ENCODE assay signal across 8 mouse cellular contexts in genomic region chr1:191277549-191278059, GRCm38 (mm10). TPM values are rescaled to one million over a fixed set of nuclear protein-coding genes. Genes with fewer than 3 reads are reported as not detected.
A peak's percentile ranks its signal among the peaks of the same experiment; 100 is the strongest.
DNase-seq lines count a peak whose midpoint lies in the region; ATAC-seq and TF ChIP-seq lines count a peak whose summit lies in the region.
"Had no signal": no experiment of that assay in that cellular context is flagged by ENCODE, and none has a peak within 500 bp of the region (broad histone marks: within the 10 kb centered on the region; RNA-seq: fewer than 3 reads in every experiment).

No protein-coding gene starts in this region.

- H3K9me3 ChIP-seq in CH12.LX (replicated peaks; ENCODE audit: low read length), result no peaks in the 10 kb centered on the region
- no peaks in the 10 kb centered on the region for H3K9me3 ChIP-seq in intestine, postnatal 0 days (ENCODE audit: control insufficient read depth)
- H3K9me3 ChIP-seq: limb, embryonic 12.5 days had no signal

- dilution Hi-C loops in CH12.LX (cut with MboI; ENCODE audit: extremely low pct_ligation_motif_present, extremely low pct_unique_long_range_greater_than_20kb, low sequenced_read_pairs), result no loop called here

- TF ChIP-seq EP300 in CH12.LX (IDR thresholded peaks at IDR 0.05; ENCODE audit: low read length), result peak; percentile 95

- no peaks in the 10 kb centered on the region for H3K36me3 ChIP-seq in CH12.LX (replicated peaks in 1 of 2; ENCODE audit: control insufficient read depth in 1 of 2, insufficient read depth in 1 of 2, low read length in 1 of 2)
- no peaks in the 10 kb centered on the region for H3K36me3 ChIP-seq in intestine, postnatal 0 days (ENCODE audit: control insufficient read depth, insufficient read depth)
- H3K36me3 ChIP-seq: limb, embryonic 12.5 days had no signal

- peaks cover 44 to 87% of the 10 kb centered on the region in 2 experiments for H3K4me1 ChIP-seq in CH12.LX (ENCODE audit: control insufficient read depth in 1 of 2, insufficient read depth in 2 of 2)
- H3K4me1 ChIP-seq in intestine, postnatal 0 days (replicated peaks; ENCODE audit: control insufficient read depth, insufficient read depth, low read length), result no peaks in the 10 kb centered on the region; the same call in 1 of the 2 replicates
- H3K4me1 ChIP-seq: limb, embryonic 12.5 days had no signal

- H3K27ac ChIP-seq in CH12.LX (ENCODE audit: insufficient read depth, low read depth), result peak overlapping the region; percentile 93
- H3K27ac ChIP-seq in intestine, postnatal 0 days (ENCODE audit: low read depth, low read length), result peak overlapping the region; percentile 68
- H3K27ac ChIP-seq: limb, embryonic 12.5 days had no signal

- peak overlapping the region; percentile 31; the same call in 1 of the 2 replicates for H3K9ac ChIP-seq in CH12.LX (ENCODE audit: insufficient read depth, low read depth)
- no peak overlapping the region for H3K9ac ChIP-seq in intestine, postnatal 0 days (ENCODE audit: low read depth, low read length)
- H3K9ac ChIP-seq: limb, embryonic 12.5 days had no signal

- no peak overlapping the region for H3K4me3 ChIP-seq in CH12.LX (replicated peaks in 1 of 3; ENCODE audit: low read depth in 2 of 3, low read length in 2 of 3, poor library complexity in 1 of 3)
- H3K4me3 ChIP-seq in intestine, postnatal 0 days (ENCODE audit: low read depth, low read length), result no peak overlapping the region
- H3K4me3 ChIP-seq: limb, embryonic 12.5 days had no signal

- in situ Hi-C loops in CH12.LX (cut with MboI; ENCODE audit: low pct_ligation_motif_present, low pct_unique_long_range_greater_than_20kb, low sequenced_read_pairs), result no loop called here

- DNase-seq in 3134 (ENCODE audit: extremely low read depth, insufficient read length, low spot score), result peak; percentile 90
- DNase-seq in CH12.LX (ENCODE audit: extremely low read depth), result peak; percentile 98
- peak; percentile 85 for DNase-seq in lung, postnatal 10 days
- DNase-seq in testis, postnatal 14 days (ENCODE audit: low spot score), result no peak
- DNase-seq in left cerebral cortex, postnatal 4 days, result no peak
- no peak for DNase-seq in frontal cortex, postnatal 36 days (ENCODE audit: low spot score in 2 of 2)

- peak; percentile 54; the same call in 1 of the 2 replicates for TF ChIP-seq POLR2A in CH12.LX (IDR thresholded peaks at IDR 0.05; ENCODE audit: low read depth, low read length)

- TF ChIP-seq CTCF in CH12.LX (conservative IDR thresholded peaks at IDR 0.05 in 1 of 2, IDR thresholded peaks at IDR 0.05 in 1 of 2; ENCODE audit: low read depth in 2 of 2, low read length in 2 of 2), result no peak
- no peak for TF ChIP-seq CTCF in intestine, postnatal 0 days (IDR thresholded peaks at IDR 0.05; ENCODE audit: low read depth)

- intact Hi-C loops in left cerebral cortex, postnatal 4 days (cut with DNase I), result loop anchor here (10.0 kb wide), 1 partner anchor 183 kb away; the partner anchor contains the start of gene Batf3

- peak overlapping the region; percentile 25; the same call in 1 of the 2 replicates for H3K4me2 ChIP-seq in CH12.LX (ENCODE audit: insufficient read depth, low read depth, poor library complexity, severe bottlenecking)
- H3K4me2 ChIP-seq in intestine, postnatal 0 days (replicated peaks; ENCODE audit: low read depth), result no peak overlapping the region
- H3K4me2 ChIP-seq: limb, embryonic 12.5 days had no signal

- TF ChIP-seq RAD21 in CH12.LX (IDR thresholded peaks at IDR 0.05; ENCODE audit: low read depth, low read length), result no peak

- peak; percentile 96 for ATAC-seq in intestine, postnatal 0 days

- H3K79me2 ChIP-seq in CH12.LX (replicated peaks; ENCODE audit: control insufficient read depth, extremely low read depth, insufficient read depth, poor library complexity, severe bottlenecking), result no peaks in the 10 kb centered on the region

- WGBS in intestine, postnatal 0 days, result 28% methylated on average over 14 of the region's 14 CpGs

- no peaks in the 10 kb centered on the region for H3K27me3 ChIP-seq in CH12.LX (replicated peaks)
- no peaks in the 10 kb centered on the region for H3K27me3 ChIP-seq in intestine, postnatal 0 days (replicated peaks; ENCODE audit: control insufficient read depth, insufficient read depth, low read length)
- H3K27me3 ChIP-seq: limb, embryonic 12.5 days had no signal

TF ChIP-seq in CH12.LX, 34 proteins besides CTCF, POLR2A, EP300 and RAD21:
- TF ChIP-seq CHD2 (IDR thresholded peaks at IDR 0.05; ENCODE audit: low read length) (peak; percentile 79), ZNF384 (IDR thresholded peaks at IDR 0.05; ENCODE audit: low read depth, low read length) (no peak), HCFC1 (IDR thresholded peaks at IDR 0.05; ENCODE audit: low read depth, low read length) (peak; percentile 67), ZKSCAN1 (IDR thresholded peaks at IDR 0.05; ENCODE audit: borderline replicate concordance, low read depth, low read length) (no peak), BHLHE40 (IDR thresholded peaks at IDR 0.05; ENCODE audit: low read depth, low read length) (peak; percentile 98), KAT2A (IDR thresholded peaks at IDR 0.05; ENCODE audit: insufficient replicate concordance, low read length) (no peak), MYC (IDR thresholded peaks at IDR 0.05; ENCODE audit: low read depth, low read length) (peak; percentile 78), TBP (conservative IDR thresholded peaks at IDR 0.05; ENCODE audit: low read depth, low read length) (peak; percentile 70), MXI1 (IDR thresholded peaks at IDR 0.05; ENCODE audit: low read depth, low read length) (peak; percentile 51; the same call in 1 of the 2 replicates), TCF12 (IDR thresholded peaks at IDR 0.05; ENCODE audit: low read depth, low read length) (peak; percentile 99), MAX (IDR thresholded peaks at IDR 0.05; ENCODE audit: low read length) (peak; percentile 96), E2F4 (IDR thresholded peaks at IDR 0.05; ENCODE audit: insufficient replicate concordance, low read depth, low read length) (no peak), ETS1 (conservative IDR thresholded peaks at IDR 0.05; ENCODE audit: low read depth, low read length) (peak; percentile 100), JUN (IDR thresholded peaks at IDR 0.05; ENCODE audit: insufficient read depth, low read depth, low read length) (peak; percentile 95), MAFK (IDR thresholded peaks at IDR 0.05; ENCODE audit: insufficient replicate concordance, low read length) (peak; percentile 83; the same call in 1 of the 2 replicates), PAX5 (IDR thresholded peaks at IDR 0.05; ENCODE audit: low read length) (no peak), SIN3A (IDR thresholded peaks at IDR 0.05; ENCODE audit: low read length) (peak; percentile 81), USF2 (conservative IDR thresholded peaks at IDR 0.05; ENCODE audit: low read depth, low read length) (peak; percentile 87), ZC3H11A (IDR thresholded peaks at IDR 0.05; ENCODE audit: low read depth, low read length) (no peak), ZMIZ1 (IDR thresholded peaks at IDR 0.05; ENCODE audit: low read depth, low read length) (no peak; the same call in 1 of the 2 replicates), JUND (conservative IDR thresholded peaks at IDR 0.05; ENCODE audit: low read depth, low read length) (peak; percentile 90), RCOR1 (conservative IDR thresholded peaks at IDR 0.05; ENCODE audit: low read depth, low read length) (peak; percentile 82), UBTF (IDR thresholded peaks at IDR 0.05; ENCODE audit: low read depth, low read length) (no peak), GABPA (IDR thresholded peaks at IDR 0.05; ENCODE audit: insufficient replicate concordance, low read depth, low read length) (peak; percentile 93), SMC3 (IDR thresholded peaks at IDR 0.05; ENCODE audit: low read depth, low read length) (no peak), CHD1 (IDR thresholded peaks at IDR 0.05; ENCODE audit: low read depth, low read length) (no peak), NELFE (IDR thresholded peaks at IDR 0.05; ENCODE audit: low read depth, low read length) (peak; percentile 48; the same call in 1 of the 2 replicates), POLR2AphosphoS2 (IDR thresholded peaks at IDR 0.05; ENCODE audit: low read depth, low read length) (no peak), ELF1 (IDR thresholded peaks at IDR 0.05; ENCODE audit: low read depth, low read length) (peak; percentile 92), MEF2A (IDR thresholded peaks at IDR 0.05; ENCODE audit: borderline replicate concordance, low read depth, low read length) (peak; percentile 96), NRF1 (IDR thresholded peaks at IDR 0.05; ENCODE audit: low read depth, low read length) (peak; percentile 49; the same call in 1 of the 2 replicates), USF1 (IDR thresholded peaks at IDR 0.05; ENCODE audit: low read depth, low read length) (peak; percentile 90), IRF4 (IDR thresholded peaks at IDR 0.05; ENCODE audit: low read depth, low read length) (peak; percentile 96), MAZ (IDR thresholded peaks at IDR 0.05; ENCODE audit: low read depth, low read length) (peak; percentile 79; the same call in 1 of the 2 replicates)

RNA-seq across cellular contexts. Expression of gene Nenf, which starts 40.4 kb away (rescaled TPM):
- total RNA-seq in CH12.LX (2012; rRNA removed), result 58.9 and 86.7 TPM in 2 replicates
- 35.7 and 43.8 TPM in 2 replicates for total RNA-seq in CH12.LX (2014; rRNA removed)
- 28.8 and 38.9 TPM in 2 replicates for polyA plus RNA-seq in CH12.LX (2012; ENCODE audit: insufficient read length, low read depth)
- polyA plus RNA-seq in intestine, postnatal 0 days (2015; fragmentation: Nextera tagmentation; extraction: Ambion mirVana), result 171 and 174 TPM in 2 replicates
- total RNA-seq in left cerebral cortex, postnatal 4 days (2021), result 10 to 100 TPM; 83.5 to 89.9 TPM

RNA-seq across cellular contexts. Expression of gene Tmem206, which starts 48.1 kb away (rescaled TPM):
- 11.5 and 15.4 TPM in 2 replicates for total RNA-seq in CH12.LX (2012; rRNA removed)
- 12.2 and 13.1 TPM in 2 replicates for total RNA-seq in CH12.LX (2014; rRNA removed)
- polyA plus RNA-seq in CH12.LX (2012; ENCODE audit: insufficient read length, low read depth), result 16.4 and 17.0 TPM in 2 replicates
- 14.6 and 15.4 TPM in 2 replicates for polyA plus RNA-seq in intestine, postnatal 0 days (2015; fragmentation: Nextera tagmentation; extraction: Ambion mirVana)
- 10 to 100 TPM; 18.1 to 19.5 TPM for total RNA-seq in left cerebral cortex, postnatal 4 days (2021)

RNA-seq across cellular contexts. Expression of gene Atf3, which starts 59.8 kb away (rescaled TPM):
- 13.7 and 32.9 TPM in 2 replicates for total RNA-seq in CH12.LX (2012; rRNA removed)
- total RNA-seq in CH12.LX (2014; rRNA removed), result 39.7 and 41.5 TPM in 2 replicates
- polyA plus RNA-seq in CH12.LX (2012; ENCODE audit: insufficient read length, low read depth), result 25.1 and 28.9 TPM in 2 replicates
- polyA plus RNA-seq in intestine, postnatal 0 days (2015; fragmentation: Nextera tagmentation; extraction: Ambion mirVana), result 5.0 and 6.7 TPM in 2 replicates
- under 1 TPM; 0.58 to 0.99 TPM for total RNA-seq in left cerebral cortex, postnatal 4 days (2021)

Comparison
In these comparisons a context has a peak if more than half of its experiments do, and no peak if none do; other contexts are left out.
1. DNase-seq: peak in 3134 (single experiment), CH12.LX (single experiment) and lung, postnatal 10 days (single experiment); none in testis, postnatal 14 days (single experiment), left cerebral cortex, postnatal 4 days (single experiment) and frontal cortex, postnatal 36 days (0 of 2).
2. RNA of gene Atf3, which starts 59.8 kb away (total RNA-seq): 13.7 to 41.5 TPM in CH12.LX; 0.58 to 0.99 TPM in left cerebral cortex, postnatal 4 days; every median in the first group is over 4 times any median in the second.